Mouse (Mus musculus) B cell, adult 62 days (primary cell): ENCODE results near the gene Esam. TPM values are rescaled to one million over a fixed set of nuclear protein-coding genes. Genes with fewer than 3 reads are reported as not detected.

Experiments
- total RNA-seq: library from RNA; stranded (reverse); gene quantifications from 4 replicates; pipeline ENCODE4 v1.2.4, GENCODE M21; 2023

The Esam gene
- 1.3 TPM in 1 of 4 replicates, not detected in the others for total RNA-seq

GRCm38 (mm10) chr9:37527396-37528224, at the start of gene Esam:
Gene Esam, plus strand, starts transcription at chr9:37528078.

GRCm38 (mm10) chr9:37488611-37489396, 39.1 kb upstream of the Esam start, which contains the start of gene Msantd2:
Gene Msantd2, plus strand, starts transcription at chr9:37489319.

GRCm38 (mm10) chr9:37539170-37540025, 11.5 kb downstream of the Esam start, which contains the start of gene Vsig2:
Gene Vsig2, plus strand, starts transcription at chr9:37539255.

GRCm38 (mm10) chr9:37552536-37553293, 24.8 kb downstream of the Esam start, which contains the start of gene Nrgn:
Gene Nrgn, minus strand, starts transcription at chr9:37552904.

GRCm38 (mm10) chr9:37554838-37555748, 27.2 kb downstream of the Esam start, which contains the start of gene Siae:
Gene Siae, plus strand, starts transcription at chr9:37555698.

Other genes starting within 250 kb of the Esam start
- 14.1 to 17.7 TPM (median 15.0 TPM) in 4 replicates for gene Ccdc15, start 179.6 kb upstream of the Esam start, total RNA-seq
- not detected in 4 replicates for gene Hepacam, start 160.7 kb upstream of the Esam start, total RNA-seq
- gene Robo4, start 126.2 kb upstream of the Esam start, total RNA-seq: not detected in 4 replicates
- gene Robo3, start 94.8 kb upstream of the Esam start, total RNA-seq: not detected in 4 replicates
- gene Msantd2, start 38.8 kb upstream of the Esam start, total RNA-seq: 28.6 to 31.8 TPM (median 29.2 TPM) in 4 replicates
- gene Vsig2, start 11.2 kb downstream of the Esam start, total RNA-seq: not detected in 4 replicates
- 3.2 to 6.0 TPM (median 4.0 TPM) in 4 replicates for gene Nrgn, start 24.8 kb downstream of the Esam start, total RNA-seq
- gene Siae, start 27.6 kb downstream of the Esam start, total RNA-seq: 6.2 to 10.9 TPM (median 9.4 TPM) in 4 replicates
- gene Spa17, start 85.6 kb downstream of the Esam start, total RNA-seq: 1.1 to 3.6 TPM in 2 of 4 replicates, not detected in the others
- 50.4 to 55.2 TPM (median 52.5 TPM) in 4 replicates for gene Tbrg1, start 129.2 kb downstream of the Esam start, total RNA-seq
- not detected in 4 replicates for gene Panx3, start 141.2 kb downstream of the Esam start, total RNA-seq
- gene Olfr160, start 188.2 kb downstream of the Esam start, total RNA-seq: not detected in 4 replicates
- gene Olfr874, start 217.0 kb downstream of the Esam start, total RNA-seq: not detected in 4 replicates
- gene Olfr875, start 243.8 kb downstream of the Esam start, total RNA-seq: not detected in 4 replicates